Mouse (Mus musculus) ES-Bruce4 (cell line): Measurements from ENCODE around the gene Prpf4.

Source experiments
- CTCF ChIP-seq: IDR thresholded peaks from one replicate; pipeline ENCODE4 v1.8.1; 2011; ENCODE audit warnings: low read depth, low read length
- POLR2A ChIP-seq: IDR thresholded peaks from one replicate; pipeline ENCODE4 v1.8.1; 2011; ENCODE audit warnings: low read length; ENCODE audit not compliant: insufficient read depth

GRCm38 (mm10) chr4:62362437-62362836 is 46.2 kb upstream of the Prpf4 start:
- no peak for TF ChIP-seq CTCF
- no peak for TF ChIP-seq POLR2A
